Mouse (Mus musculus) frontal cortex, postnatal 25 days (tissue): ENCODE data around the gene Bdp1.
"Not testable (repeated sequence)": the region's sequence is repeated elsewhere in the genome, so short reads cannot be mapped to it uniquely, and the experiment has no call there.

Experiments used
- DNase-seq, 2 experiments: peaks; one replicate each; pipeline ENCODE4 v3.0.0; 2022; ENCODE audit warnings: low spot score in 2 of 2

The Bdp1 gene

DNA sequence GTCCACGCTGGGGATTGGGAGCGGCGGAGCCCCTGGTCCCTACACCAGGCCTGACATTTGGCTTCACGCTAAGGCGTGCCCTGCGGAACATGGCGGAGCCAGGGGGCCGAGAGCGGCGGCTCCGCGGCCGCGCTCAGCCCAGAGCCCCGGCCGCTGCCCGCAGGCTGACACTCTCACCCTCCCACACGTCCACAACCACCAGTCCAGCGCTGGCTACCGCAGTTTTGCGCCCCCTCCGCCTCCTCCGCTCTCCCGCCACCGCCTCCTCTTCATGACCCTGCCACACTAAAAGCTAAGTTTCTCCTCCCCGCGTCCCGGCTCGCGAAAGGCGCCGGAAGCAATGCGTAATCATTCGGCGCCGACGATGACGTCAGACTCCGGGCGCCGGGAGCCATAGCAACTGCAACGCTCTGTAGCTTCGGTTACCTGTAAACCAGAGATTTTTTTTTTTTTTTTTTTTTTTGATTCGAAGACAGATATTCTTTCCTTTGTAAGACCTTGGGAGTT, at the start of gene Bdp1:
Bdp1 (minus strand) TSS at position 323 of the 507 bp plus-strand sequence.
- peak; percentile 90 to 96 for DNase-seq

DNA sequence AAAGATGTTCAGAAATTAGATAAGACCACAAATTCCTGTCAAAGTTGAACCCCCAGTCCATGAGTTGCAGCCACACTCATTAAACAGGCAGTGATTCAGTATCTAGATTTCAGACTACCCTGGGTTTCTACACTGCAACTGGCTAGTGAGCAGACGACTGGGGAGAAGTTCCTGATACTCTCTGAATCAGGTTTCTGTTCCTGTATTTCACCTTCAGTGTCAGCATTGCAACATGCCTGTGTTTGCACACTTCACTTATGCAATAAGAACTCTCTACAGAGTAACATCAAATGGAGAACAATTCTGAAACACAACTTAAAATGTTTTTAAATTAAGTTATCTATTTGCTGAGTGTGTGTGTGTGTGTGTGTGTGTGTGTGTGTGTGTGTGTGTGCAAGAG, 48.8 kb upstream of the Bdp1 start:
- no peak for DNase-seq

DNA sequence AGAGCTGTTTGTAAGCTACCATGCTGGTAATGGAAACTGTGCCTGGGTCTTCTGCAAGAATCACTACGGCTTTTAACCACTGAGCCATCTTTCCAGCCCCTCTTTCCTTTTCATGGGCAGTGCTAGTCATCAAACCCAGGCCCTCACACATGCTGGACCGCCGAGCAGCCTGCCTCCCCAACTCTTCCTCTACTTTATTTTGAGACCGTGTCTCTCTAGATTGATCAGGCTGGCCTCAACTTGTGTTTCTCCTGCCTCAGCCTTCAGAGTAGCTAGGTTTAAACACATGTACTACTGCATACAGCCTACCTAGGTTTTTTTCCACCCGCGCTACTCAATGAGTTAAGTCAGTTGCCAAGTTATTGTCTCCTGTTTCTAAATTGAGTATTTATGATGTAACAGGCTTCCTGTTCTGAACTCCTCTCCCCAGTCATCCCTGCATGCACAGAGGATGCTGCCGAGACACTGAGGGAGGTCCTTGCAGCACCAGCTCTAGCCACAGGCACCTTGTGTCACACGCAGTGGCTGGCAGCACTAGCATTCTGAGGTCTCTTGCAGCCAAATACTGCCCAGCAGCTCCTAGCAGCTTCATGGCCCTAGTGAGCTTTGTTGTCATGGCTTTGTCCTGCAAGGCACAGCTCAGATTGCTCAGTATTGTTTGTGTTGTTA, 37.9 kb upstream of the Bdp1 start:
- no peak for DNase-seq

DNA sequence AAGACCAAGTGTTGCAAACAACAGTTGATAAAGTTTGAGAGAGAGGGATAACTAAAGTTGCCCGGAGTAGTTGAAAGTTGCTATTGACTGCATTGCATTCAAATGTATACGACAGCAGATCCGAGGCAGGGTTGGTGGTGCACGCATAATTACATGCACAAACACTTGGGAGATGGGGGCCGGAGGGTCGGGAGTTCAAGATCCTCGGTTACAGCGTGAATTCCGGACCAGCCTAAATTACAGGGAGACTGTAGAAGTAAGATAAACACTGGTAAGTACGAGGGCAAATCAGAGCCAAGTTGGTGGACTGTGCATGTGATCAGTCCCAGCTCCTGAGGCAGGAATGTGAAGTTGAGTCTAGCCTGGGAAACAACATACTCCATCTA, 21.4 kb upstream of the Bdp1 start:
- no peak for DNase-seq

DNA sequence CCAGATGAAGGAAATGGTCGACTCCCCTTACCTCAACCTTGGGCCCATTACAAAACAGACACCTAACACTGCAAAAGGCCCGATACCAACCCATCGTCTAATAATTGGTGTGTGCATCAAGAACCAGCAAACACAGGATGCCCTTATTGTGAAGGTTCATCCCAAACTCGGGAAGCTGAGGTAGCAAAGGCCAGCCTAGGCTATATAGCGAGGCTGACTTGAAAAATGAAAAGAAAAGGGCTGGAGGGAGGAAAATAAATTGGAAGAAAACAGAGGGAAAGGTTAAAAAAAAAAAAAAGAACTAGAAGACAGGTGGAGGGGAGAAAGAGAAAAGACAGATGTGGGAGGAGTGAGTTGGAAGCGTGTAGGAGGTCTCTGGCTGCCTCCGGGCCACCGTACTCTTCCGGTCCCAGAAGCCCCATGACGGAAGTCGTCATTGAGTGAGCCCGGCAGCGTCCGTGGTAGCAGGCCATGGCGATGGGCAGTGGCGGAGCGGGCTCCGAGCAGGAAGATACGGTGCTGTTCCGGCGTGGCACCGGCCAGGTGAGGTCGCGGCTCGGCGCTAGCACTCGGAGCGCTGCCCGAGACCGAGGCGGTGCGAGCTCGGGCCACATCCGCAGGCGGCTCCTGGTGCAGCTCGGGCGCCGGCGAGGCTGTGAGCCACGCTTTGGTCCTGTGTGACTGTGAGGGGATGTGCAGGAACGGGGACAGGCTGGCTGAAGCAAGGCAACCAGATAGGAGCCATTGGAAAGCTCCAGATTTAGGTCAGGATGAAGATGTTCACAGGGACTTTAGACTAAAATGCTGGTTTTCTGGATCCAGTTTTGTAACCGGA, 20.8 kb upstream of the Bdp1 start, which contains the start of gene Smn1:
Smn1 (plus strand) TSS at position 430 of the 835 bp plus-strand sequence.
- DNase-seq, result peak; percentile 90 to 94

DNA sequence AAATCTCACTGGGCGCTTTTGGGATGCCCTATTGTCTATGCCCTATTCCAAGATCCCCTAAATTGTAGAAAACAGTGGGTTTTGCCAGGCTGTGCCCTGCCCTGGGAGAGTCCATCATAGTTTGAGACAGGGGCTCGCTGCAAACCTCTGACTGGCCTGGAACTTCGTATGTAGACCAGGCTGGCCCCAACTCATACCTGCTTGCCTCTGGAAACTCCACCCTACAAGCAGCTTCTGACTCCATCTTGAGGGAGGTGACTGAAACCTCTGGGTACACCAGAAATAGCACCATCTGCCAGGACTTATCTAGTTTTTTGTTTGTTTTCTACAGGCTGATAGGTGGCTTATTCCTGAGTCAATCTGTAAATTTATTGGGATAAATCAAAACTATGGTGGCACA, 20.1 kb upstream of the Bdp1 start:
- no peak for DNase-seq

DNA sequence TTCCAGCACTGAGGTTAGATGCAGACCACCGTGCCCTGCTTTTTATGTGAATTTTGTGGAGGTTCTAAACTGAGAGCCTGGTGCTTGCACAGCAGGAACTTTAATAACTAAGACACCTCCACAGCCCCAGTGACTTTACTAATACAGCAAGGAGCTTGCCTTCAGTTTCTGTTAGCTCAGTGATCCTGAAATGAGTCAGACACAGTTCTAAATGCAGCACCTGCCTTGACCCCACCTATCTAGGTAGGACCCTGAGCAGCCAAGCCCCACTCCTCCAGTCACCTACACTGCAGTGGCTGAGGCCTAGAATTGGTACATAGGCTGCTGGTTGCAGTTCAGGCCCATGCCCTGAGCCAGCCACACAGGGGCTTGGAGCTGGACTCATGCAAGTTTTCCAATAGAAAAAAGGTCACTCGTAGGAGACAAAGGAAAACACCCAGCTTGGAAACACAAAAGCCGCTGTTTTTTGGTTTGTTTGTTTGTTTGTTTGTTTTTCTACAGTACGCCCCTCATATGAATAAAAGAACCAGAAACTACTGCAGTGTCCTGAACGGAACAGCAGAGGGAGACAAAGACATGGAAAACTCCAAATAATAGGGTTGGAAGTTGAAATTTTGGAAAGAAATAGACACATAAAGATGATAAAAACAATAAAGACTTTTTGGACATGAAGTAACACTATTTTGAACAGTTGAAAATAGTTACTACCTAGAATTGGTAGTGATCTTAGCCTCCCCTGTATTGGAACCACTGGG, 8.5 kb upstream of the Bdp1 start:
- no peak for DNase-seq

DNA sequence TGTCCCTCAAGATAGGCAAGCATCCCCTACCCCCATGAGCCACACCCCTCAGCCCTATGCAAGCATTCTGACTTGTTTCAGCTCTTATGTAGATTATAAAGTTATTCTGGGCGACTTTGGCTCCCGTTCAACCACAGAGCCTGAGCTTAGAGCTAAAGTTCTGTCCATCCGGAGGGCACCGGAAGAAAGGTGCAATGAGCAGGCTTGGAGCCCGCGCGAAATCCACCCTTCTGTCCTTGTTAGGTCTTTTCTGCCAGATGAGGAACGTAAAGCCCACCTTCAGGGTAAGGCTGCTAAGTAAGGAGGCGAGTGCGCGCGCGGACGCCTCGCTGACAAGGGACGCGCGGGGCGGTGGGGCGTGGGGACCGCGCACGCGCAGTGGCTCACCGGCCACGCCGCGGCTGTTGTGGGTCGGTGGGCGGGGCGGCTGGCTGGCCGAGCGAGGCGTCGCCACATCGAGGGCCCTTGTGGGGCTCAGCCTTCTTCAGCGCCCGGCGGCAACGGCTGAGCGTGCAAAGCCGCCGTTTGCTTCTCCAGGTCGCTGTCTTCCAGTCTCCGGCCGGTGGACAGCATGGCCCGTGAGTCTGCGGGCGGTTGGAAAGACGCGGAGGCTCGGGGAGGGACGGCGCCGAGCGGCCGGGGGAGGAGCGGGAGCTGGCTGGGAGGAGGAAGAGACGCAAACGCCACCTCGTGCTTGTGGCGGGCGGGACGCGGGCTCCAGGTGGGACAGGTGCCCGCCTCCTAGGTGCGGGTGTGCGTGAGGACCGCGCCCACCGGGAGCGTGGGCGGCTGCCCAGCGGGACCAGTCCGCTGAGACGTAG, 4.0 kb upstream of the Bdp1 start, which contains the start of gene Serf1:
Serf1 (plus strand) TSS at position 361 of the 821 bp plus-strand sequence.
- peak; percentile 70 to 71 for DNase-seq

DNA sequence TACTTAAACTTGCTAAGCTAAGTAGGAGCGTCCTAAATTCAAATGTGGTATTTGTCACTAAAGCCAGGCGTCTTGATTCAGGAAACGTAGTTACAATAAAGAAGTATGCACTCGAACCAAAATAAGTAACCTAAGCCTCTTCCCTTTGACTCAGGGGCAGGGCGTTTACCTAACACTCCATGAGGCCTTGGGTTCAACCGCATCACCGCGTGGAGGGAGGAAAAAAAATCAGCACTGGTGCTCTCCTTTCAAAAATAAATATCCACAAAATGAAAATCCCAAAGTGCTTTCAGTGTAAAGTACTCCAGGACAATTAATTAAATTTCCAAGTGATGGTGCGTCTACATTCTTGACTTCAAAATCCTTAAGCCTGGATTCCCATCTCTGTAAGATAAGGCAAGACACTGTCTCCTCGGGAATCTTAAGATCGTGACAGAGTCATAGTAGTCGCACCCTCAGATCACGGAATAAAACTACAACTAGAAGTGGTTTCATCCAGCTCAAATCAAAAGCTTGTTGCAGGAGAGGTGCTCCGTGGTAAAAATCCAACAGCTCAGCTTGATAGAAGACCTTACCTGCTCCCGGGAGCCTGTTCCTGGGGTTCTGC, 715 bp downstream of the Bdp1 start:
- no peak for DNase-seq

DNA sequence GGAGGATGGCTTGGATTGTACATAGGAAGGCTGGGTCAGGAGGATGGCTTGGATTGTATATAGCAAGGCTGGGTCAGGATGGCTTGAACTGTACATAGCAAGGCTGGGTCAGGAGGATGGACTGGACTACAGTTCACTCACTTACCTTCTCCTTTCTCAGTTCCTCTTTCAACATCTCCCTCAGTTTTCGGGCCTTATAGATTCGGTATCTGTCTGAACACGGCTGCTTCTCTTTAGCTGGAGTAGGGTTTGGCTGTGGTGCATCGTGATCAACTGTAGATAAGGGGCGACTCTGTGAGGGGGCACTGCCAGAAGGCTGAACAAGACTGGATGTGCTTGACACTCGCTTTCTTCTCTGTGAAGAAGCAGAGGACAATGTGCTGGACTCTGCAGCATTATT, 5.1 kb downstream of the Bdp1 start:
- DNase-seq, result no peak

DNA sequence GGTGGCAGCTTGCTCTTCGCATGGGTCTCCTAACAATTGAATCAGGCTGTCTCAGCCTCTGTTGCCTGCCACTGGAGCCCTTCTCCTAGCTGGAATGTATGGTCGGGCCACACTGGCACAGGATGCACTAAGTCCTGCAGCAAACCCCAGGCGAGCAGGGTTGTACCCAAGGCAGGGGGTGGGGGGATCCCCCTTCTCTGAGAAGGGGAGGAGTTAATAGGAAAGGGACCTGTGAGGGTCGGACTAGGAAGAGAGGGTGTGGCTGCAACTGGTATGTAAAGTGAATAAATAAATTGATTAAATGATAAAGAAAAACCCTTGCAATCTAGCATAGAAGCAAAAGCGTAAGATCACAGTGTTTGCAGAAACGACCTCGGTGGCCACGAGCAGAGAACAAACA, 32.4 kb downstream of the Bdp1 start:
- no peak for DNase-seq

DNA sequence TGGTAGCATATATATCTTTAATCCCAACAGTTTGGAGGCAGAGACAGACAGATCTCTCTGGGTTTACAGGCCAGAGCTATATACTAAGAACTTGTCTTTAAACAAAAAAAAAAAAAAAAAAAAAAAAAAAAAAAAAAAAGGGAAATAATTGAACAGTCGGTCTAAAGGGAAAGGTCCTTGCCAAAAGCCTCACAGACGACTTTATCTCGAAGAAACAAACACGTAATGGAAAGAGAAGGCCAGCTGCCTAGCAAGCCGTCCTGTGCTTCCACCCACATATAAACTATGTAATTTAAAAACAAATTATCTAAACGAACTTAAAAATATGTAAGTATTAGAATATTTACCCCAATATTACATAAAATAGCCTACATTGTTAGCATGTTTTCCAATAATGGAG, 36.0 kb downstream of the Bdp1 start:
- no peak for DNase-seq

DNA sequence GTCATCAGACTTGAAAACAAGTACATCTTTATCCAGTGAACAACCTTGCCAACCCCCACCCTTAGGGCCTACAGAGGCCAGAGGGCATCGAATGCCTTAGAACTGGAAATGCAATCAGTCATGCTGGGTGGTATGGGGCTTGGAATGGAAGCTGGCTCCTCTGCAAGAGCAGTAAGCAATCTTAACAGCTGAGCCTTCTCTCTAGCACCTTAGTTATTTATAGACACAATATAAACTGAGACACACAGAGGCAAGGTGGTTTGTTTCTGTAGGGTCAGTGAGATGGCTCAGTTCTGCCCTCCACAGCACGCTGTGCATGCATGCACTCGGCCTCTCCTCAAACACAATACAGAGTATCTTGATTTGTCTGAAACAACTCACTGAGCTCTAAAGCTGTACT, 39.9 kb downstream of the Bdp1 start:
- DNase-seq, result no peak

DNA sequence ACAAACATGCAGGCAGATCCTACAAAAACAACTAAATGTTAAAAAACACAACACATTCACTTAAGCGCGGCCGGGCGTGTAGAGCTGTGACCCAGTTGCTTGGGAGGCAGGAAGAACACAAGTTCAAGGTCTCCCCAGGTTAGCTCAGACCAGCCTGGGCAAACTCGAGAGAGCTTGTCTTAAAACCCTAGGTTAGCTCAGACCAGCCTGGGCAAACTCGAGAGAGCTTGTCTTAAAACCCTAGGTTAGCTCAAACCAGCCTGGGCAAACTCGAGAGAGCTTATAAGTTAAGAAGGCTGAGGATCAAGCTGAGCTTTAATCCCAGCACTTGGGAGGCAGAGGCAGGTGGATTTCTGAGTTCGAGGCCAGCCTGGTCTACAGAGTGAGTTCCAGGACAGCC, 46.1 kb downstream of the Bdp1 start:
- not testable (repeated sequence) for DNase-seq

DNA sequence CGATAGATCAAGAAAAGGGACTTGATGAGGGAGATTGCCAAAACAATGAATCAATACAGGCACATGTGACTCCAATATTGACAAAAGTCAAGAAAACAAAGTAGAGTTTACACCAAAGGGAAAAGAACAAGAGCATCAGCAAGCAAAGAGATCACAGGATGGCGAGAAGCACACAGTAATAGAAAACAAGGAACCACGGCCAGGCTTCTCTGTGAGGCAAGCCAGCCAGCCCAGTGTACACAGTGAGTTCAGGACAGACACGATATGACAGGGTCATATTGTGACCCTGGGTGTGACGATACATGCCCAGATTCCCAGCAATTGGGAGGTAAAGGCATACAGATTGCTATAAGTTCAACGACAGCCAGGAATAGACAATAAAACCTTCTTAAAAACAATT, 77.9 kb downstream of the Bdp1 start:
- DNase-seq, result no peak

DNA sequence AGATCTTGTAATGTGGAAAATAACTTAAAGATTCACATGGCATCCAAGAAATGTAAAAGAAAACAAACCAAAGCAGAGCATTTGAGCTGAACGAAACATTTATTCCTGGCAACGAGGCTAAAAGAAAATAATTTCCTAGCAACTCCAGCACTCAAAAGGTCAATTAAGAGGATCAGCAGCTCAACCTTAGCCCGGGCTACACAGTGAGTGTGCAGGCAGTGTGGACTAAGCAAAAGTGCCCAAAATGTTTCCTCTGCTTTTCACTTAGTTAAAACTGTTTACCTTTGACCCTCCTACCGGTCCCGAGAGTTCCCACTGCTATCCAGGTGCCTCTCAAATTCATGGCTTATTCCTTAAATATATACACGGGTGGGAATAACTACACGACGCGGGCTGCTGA, 87.0 kb downstream of the Bdp1 start:
- no peak for DNase-seq

DNA sequence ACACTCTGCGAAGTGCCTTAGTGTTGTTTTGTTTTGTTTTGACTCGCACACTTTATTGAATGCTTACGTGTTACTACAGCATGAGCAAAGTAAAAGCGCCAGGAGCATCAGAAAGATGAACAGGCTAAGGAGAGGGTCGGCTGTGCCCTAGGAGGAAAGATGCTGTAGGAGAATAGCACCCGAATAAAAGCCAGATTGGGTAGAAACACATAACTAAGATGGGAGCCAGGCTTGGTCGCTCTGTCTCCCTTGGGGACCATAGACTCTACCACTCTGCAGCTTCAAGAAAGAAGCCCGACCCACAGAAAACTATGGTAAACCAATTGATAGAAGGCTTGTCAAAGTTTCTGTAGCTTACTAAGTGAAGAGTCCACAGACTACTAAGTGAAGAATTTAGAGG, 87.9 kb downstream of the Bdp1 start:
- no peak for DNase-seq

DNA sequence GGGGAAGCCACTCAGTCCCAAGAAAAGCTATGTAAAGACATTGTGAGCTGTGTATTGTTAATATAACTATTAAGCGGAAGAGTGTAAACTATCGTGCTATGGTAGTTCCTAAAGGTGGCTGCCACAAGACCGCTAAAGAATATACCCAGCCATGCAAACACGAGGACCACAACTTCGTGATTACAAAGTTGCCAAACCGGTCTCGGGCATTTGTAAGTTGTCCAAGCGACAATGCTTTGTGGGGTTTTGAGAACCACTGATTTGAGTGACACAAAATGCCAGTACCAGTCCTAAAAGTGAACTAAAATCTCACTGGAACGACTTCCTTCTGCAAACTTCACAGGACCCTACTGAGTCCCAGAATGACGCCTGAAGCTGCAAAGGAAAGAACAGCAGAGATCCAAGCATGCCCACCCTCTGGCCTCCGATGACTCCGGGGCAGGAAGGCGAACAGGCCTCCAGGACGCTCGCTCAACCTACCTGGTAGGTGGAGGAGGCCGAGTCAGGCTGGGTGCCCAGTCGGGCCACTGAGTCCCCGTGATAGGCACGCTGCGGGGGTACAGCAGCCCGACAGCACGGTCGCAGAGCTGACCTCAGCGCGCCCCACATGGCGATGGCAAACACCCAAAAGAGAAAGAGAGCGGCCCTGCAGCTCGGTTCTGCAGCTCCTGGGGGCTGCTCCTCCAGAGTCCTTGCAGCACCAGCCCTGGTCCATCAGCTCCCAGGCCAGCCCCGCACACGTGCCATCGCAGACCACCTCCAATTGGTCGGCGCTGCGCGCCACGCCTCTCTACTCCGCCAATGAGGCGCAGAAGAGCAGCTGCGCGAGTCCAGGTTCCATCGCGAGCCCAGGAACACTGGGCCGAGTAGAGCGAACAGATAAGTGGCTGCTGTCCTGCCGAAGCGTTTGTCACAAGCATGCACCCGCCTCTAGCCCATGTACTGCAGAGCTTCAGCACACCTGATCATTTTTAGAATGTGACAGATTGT, 88.7 kb downstream of the Bdp1 start, which contains the start of gene Mccc2:
Mccc2 (minus strand) TSS at position 734 of the 990 bp plus-strand sequence.
- DNase-seq, result peak; percentile 44 to 57

DNA sequence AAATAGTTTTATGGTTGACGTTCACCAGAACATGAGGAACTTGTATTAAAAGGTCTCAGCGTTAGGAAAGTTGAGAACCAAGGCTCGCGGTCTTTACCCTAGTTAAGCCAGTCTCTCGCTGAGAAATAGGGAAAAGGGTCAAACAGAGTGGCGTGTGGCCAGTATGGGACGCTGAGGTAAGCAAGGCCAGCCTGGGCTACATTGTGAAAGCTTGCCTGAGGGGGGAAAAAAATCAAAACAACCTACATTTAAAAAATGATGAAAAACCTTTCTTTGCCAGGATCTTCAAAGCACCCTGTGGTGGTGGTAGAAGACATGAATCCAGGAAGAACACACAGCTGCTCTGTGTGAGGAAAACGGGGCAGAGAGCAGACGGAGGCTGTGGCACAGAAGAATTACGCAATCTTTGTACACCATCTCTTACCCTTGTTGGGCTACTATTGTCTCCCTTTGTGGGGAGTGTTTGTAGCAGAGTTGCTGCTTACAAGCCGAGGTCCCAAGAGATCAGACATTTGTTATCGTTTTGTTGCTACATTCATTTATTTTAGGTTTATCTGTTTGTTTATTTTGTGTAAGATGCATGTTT, 97.9 kb downstream of the Bdp1 start:
- DNase-seq, result no peak
